Mouse (Mus musculus): ENCODE results near the gene 2010300C02Rik.
"Not testable (repeated sequence)": the region's sequence is repeated elsewhere in the genome, so short reads cannot be mapped to it uniquely, and the experiment has no call there.

The 2010300C02Rik gene

DNA sequence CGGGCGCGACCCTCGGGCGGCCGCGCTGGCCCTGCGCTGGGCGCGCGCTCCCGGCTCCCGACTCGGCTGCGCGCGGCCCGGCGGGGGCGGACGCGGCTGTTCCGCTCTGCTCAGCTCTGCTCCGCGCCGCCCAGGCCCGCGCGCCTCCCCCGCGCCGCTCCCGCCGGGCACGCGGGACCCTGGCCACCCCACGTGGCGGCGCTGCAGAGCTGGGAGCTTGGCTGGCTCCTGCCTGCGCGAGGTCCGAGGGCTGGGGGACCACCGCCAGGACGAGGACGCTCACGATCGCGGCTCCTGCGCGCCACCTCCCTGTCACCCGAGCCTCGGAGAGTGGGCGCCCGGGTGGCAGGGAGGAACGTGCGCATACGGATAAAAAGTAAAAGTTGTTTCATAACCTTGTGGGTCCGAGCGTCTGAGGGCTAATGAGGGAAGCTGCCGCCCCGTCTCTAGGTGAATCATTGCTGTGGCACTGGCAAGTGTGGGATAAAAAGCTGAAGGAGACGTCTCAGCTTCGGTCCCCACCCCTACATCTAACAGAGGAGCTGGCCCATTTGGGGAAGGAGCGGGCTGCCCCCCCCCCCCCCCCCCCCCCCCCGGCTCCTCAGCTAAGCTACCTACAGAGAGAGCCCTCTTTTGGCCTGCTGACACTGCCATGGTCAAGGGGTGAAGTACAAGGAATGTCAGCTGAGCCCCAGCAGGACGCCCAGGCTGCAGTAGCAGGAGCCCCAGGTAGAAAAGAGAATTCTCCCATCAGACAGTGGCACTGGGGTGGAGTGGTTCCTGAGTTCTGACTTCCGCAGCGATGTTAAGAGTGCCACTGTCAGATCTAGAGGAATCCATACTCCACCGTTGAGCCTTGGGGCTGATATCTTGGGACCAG, at the start of gene 2010300C02Rik:
Gene 2010300C02Rik (minus strand): TSS at position 325 of the 880 bp plus-strand sequence.
- peak; percentile 61 to 67 for DNase-seq (ENCODE audit: low spot score in 2 of 2)

DNA sequence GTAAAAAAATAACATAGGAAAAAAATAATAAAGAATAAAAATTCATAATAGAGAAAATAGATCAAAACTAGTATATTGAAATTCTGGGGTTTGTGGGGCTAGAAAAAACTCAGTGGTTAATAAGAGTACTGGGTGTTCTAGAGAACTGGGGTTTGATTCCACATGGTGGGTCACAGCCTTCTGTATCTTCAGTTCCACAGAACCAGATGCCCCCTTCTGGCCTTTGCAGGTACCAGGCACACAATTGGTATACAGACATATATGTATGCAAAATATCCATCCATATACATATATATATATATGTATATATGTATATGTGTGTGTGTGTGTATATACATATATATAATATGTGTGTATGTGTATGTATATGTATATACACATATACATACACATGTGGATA, 39.5 kb upstream of the 2010300C02Rik start:
- no peak for DNase-seq (ENCODE audit: low spot score in 2 of 2)

DNA sequence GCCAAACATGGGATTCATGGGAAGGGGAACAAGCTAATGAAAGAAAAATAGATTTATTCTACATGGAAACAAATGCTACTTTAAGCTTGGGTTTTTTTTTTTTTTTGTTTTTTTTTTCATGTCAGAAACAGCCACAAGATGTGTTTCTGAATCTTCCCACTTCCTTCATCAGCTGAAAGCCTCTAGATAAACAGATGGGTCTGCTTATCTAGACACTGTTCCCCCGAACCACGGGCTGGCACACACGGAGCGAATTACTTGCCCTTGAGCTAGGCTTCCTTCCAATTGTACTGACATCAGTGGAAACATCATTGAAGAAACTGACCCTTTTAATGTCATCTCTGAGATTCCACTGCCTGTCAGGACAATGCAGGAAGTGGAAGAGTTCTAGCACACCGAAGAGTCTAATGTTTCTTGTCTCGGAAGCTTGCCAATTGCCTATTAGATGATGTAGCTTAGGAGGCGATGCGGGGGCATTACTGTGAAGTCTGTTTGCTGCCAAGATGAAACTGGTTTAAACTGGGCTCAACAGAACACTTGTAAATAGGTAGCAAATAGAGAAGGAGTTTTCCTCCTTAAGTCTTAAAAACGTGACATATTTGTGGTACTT, 24.9 kb upstream of the 2010300C02Rik start:
- DNase-seq (ENCODE audit: low spot score in 2 of 2): no peak

DNA sequence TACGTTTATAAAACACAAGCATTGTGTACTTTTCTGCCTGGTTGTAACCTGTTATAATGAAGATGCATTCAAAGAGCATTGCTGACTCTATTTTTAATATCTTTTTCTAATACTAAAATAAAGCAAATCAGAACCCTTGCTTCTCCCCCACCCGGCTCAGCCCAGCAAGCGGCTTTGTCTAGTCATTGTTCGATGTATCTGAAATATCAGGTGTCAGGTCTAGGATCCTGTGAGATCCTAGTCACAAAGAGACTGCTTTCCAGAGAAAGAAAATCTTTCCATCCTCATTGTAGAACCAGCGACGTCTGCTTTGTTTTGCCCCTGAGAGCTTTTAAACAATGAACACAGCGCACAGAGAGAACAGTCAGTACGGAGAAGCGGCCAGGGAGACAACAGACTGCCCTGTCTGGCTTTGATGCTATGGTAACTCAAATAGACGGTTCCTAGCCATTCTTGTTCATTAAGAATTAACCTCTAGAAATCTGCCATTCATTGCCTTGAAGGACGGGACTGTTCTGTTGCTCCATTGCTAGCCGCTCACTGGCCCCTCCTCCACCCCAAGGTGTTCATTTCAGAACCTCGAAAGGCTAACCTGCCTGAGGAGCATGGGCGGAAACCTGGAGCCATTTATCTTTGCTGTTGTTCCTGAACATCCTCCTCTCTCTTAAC, 22.9 kb upstream of the 2010300C02Rik start:
- DNase-seq (ENCODE audit: low spot score in 2 of 2): no peak

DNA sequence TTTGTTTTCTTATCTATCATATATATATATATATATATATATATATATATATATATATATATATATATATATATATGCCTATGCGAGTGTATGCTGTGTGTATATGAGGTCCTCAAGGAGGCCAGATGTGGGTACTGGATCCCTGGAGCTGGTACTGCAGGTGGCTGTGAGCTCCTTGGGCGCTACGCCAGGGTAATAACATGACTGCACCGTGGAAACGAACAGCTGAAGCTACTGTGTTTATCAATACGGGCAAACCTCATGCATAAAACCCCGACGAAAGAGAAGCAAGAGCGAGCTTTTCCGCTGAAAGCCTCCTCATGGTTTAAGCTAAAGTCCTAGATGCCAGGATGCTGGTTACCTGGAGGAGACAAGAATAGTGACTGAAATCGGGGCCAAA, 22.2 kb upstream of the 2010300C02Rik start:
- no peak for DNase-seq (ENCODE audit: low spot score in 2 of 2)

DNA sequence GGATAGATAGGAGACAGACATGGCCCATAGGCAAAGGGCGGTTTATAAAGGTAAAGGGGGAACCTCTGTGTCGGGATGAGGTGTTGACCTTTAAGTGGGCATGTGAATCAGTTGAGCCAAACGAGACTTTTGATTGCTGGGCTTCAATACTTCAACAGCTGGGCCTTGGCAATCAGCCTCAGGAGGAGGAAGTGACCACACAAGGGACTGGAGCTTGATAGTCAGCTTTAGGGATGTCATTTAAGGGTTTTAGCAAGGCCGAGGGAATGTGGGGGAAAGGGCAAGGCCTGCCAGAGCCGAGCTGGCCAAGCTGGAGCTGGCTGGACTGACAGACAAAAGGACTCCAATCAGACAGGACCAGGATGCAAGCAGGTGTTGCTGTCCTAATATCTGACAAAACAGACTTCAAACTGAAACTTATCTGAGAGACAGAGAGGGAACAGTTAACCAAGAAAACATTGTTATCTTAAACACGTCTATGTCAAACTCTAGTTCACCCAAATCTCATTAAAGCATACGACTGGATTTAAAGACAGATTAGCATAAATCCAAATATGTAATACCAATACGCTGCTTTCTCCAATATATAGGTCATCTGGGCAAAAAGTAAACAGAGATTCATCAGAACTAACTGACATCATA, 20.4 kb upstream of the 2010300C02Rik start:
- no peak for DNase-seq (ENCODE audit: low spot score in 2 of 2)

DNA sequence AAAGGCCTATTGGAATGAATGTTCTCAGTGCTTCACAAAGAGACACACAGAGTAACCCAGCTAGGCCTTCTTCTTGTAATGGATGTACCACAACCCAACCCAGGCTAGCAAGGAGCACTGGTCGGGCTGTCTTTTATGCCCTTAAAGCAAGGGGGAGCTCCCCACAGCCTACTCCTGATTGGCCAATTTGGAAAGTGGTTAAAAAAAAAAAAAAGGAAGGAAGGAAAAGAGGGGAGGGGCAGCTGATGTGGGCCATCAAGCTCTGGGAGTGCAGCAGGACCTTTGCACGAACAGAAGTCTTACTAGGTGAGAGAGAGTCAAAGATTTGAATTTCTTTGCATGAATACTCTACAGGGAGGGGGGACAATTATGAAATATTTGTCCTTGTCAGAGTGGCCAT, 19.0 kb upstream of the 2010300C02Rik start:
- no peak for DNase-seq (ENCODE audit: low spot score in 2 of 2)

DNA sequence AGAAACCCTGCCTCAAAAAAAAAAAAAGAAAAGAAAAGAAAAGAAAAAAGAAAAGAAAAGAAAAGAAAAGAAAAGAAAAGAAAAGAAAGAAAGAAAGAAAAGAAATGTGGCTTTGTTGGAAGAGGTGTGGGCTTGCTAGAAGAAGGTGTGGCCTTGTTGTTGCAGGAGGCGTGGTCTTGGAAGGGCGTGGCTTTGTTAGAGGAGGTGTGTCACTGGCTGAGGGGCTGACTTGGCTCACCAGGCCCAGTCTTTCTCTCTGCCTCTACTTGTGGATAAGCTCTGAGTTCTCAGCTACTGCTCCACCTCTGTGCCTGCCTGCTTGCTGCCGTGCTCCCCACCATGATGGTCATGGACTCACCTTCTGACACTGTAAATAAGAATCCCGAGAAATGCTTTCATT, 17.2 kb upstream of the 2010300C02Rik start:
- no peak for DNase-seq (ENCODE audit: low spot score in 2 of 2)

DNA sequence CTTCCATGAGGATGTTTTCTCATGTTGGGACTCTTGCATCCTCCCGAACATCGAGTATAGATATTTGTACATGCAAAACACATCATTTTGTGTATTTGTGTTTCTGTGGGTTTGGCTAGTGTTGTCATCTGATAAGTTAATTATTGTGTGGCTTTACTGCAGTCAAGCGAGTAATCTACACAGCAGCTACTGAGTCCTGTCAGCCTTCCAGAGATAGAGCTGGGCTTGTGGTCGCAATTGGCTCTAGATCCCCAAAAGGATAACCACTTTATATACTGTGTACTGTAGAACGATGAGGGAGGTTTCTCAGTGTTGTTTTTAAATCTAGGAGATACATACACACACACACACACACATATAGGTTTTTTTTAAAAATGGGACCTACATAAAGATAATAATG, 16.0 kb upstream of the 2010300C02Rik start:
- DNase-seq (ENCODE audit: low spot score in 2 of 2): no peak

DNA sequence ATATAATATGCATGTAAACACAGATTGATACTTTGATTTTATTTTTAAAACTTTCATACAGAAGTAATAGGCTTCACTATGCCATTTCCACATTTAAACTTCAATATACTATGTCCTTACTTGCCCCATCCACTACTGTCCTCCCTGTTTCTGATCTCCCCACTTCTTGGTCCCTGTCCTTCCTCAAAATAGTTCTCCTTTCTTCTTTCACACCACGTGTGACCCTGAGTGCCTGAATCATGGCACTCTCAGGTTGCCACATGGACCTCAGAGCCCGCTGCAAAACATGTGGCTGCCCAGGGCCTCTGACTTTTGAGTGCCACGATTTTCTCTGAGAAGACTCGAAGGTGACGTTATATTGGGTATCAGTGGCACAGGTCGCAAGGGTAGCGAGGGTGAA, 15.0 kb upstream of the 2010300C02Rik start:
- no peak for DNase-seq (ENCODE audit: low spot score in 2 of 2)

DNA sequence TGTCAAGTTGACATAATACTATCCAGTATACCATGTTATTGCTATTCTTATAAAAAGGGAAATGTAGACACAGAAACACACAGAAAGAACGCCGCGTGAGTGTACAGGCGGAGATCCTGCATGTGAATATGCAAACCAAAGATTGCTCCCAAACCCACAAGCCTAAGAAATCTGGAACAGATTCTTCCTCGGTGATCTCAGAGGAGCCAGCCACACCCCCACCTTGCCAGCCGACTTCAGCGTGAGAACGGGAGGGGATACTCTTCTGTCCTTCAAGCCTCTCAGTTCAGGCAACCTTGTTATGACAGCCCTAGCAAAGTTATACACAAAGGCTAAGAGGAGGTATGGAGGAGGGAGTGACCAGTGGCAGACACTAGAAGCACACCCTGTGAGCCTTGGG, 9.5 kb upstream of the 2010300C02Rik start:
- DNase-seq (ENCODE audit: low spot score in 2 of 2): no peak

DNA sequence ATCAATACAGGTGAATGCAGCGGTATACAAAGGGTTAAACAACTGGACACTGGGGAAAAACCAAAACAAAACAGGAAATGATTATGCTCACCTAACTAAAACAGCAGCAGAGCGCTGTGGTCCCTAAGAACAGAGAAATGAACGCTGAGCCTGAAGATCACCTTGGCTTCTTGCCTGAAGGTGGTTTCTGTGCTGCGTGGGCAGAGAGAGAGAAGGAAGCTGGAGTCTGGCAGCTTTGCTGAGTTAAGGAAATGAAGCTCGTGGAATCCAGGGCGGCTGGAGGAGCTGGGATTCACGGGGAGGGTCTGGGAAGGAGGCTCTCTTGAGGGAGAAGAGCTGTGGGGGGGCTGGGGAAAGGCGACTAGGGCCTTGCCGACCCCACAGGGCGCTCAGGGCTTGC, 8.2 kb upstream of the 2010300C02Rik start:
- DNase-seq (ENCODE audit: low spot score in 2 of 2): peak in 1 of 2 experiments; percentile 67

DNA sequence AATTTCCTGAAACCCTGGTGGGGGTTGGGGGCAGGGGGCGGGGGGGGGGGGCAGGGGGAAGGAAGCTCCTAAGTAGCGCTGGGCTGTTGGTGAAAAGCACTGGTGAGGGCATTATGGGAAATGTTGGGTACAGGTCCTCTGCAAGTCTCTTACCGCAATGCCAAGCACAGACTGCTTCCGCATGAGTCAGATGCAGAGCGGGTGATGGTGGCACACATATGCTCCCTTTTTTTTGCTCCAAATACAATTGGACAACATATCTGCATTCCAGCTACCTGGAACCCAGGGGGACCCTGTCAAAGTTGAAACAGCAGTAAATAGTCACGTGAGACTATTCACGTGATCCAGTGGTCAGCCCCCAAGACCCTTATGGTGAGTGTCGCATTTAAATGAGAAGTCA, 7.3 kb upstream of the 2010300C02Rik start:
- no peak for DNase-seq (ENCODE audit: low spot score in 2 of 2)

DNA sequence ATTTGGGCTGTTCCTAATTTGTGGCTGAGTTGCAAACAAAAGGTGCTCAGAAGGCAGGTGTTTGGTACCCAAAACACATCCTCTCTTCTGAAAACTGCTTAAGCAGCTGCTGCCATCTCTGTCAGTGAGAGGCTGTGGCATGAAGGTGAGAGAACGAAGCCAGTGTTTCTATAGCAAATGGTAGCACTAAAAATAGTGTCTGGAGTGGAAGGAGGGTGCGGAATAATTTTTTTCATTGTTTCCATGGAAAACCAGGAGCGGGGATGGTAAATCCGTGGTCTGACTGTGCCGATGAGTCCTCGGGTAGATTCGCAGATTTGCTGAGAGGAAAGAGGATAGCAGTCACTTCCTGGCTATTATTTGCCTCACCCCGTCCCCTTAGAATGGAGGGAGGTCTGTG, 6.5 kb upstream of the 2010300C02Rik start:
- peak in 1 of 2 experiments; percentile 62 for DNase-seq (ENCODE audit: low spot score in 2 of 2)

DNA sequence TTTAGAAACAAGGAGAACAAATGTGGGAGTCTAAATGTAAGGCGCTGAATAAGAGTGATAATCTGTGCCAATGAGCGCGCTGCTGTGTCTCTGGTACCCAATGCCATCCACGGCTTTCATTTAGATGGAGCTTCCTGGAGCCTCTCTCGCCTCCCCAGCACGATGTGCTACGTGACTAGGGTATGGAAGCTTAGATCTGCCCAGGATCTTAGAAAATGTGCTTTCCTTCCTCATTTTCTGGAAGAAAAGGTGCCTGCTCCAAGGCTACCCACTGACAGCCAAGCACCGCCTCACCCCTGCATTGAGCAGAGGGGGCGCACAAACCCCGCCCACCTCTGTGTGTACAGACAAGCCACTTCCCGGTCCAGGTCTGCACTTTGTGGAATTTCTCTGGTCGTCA, 6.0 kb upstream of the 2010300C02Rik start:
- peak; percentile 85 to 92 for DNase-seq (ENCODE audit: low spot score in 2 of 2)

DNA sequence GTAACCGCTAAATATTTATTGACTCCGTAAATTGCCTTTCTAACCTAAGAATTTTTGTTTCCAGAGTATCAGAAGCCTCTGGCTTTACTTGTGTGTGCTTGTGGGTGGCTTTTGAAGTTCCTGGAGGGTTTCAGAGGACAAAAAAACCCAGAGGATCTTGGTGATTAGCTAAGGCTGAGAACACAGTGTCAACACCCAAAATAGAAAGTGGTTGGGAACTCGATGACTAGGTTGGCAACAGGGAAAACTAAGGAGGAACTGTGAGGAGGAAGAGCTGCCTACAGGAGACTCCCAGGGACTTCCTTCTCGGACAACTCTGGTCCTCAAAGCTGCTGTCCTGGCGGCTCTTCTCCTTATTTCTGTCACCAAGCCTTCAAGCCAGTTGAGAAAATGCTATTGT, 1.2 kb upstream of the 2010300C02Rik start:
- DNase-seq (ENCODE audit: low spot score in 2 of 2): no peak

DNA sequence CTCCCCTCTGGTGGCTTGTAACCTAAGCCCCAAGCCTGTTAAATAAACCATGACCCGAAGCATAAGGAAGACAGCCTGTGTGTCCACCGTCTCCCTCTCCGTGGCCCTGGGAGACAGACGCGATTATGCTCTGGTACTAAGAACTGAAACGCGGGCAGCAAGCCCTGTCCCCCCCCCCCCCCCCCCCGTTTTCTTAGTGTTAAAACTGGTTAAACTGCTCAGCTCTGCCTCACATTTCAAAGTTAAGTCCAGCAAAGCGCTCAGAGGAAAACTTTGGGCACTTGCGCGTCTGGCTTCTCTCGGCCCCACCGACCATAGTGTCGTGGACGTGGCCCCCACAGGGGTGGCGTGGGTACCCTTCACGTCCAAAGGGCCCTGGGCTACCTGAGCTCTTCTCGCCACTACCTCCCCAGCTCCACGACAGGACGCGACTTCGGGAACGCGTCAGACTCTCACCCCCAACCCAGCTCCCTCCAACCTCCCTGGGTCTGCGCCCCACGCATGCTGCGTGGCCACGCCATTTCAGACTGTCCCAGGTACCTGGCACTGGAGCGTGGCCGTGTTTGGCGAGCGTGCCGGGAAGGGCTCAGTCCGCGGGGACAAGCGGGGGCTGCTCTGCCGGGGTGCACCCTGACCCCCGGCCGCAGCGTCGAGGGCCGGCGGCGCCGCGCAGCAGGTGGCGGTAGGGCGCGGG, 708 bp downstream of the 2010300C02Rik start:
- DNase-seq (ENCODE audit: low spot score in 2 of 2): no peak

DNA sequence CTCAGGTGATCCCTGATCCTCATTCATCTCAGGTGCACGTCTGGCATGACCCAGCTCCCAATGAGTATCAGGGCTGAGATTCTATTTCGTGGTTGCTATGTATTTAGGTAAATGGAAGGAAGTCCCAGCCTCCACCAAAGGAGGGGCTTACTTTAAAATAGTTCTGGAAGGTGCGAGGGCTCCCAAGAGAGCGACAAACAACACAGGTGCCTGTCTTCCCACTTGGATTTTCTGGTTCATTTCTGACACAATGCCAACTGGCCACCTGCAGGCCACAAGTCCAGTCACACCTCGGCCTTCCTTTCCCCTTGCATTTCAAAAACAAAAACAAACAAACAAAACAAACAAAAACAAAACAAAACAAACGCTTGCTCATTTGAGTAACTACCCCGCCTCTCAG, 1.4 kb downstream of the 2010300C02Rik start:
- no peak for DNase-seq (ENCODE audit: low spot score in 2 of 2)

DNA sequence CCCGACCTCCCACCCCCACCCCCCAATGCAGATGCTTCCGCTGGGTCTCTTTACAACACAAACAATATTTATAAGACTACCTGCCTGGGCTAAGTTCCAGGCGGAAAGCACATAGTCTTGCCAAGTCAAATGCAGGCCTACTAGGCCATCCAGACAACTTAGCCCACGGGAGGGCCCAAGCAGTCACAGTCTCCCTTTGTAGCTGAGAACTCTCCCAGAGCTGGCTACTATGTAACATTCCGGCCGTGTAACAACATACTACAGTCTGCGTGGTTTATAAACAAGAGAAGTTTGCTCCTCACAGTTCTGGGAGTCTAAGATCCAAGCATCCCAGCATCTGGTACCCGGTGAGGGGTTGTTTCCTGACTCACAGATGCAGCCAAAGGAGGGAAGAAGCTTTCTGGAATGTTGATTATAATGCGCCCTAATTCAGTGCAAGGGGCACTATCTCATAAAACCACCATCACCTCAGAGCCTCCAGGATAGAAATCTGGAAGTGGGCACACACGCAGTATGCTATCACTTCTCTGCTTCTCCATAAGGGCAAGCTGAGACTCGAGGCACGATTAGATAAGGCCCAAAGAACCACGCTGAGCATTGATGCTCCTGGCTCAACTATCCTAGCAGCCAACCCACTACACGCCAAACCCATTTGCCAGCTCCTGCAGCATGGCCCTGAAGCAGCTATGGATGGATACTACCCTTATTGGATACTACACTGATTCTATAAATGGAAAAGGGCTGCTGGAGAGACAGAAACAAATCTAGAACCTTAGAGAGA, 2.3 kb downstream of the 2010300C02Rik start:
- no peak for DNase-seq (ENCODE audit: low spot score in 2 of 2)

DNA sequence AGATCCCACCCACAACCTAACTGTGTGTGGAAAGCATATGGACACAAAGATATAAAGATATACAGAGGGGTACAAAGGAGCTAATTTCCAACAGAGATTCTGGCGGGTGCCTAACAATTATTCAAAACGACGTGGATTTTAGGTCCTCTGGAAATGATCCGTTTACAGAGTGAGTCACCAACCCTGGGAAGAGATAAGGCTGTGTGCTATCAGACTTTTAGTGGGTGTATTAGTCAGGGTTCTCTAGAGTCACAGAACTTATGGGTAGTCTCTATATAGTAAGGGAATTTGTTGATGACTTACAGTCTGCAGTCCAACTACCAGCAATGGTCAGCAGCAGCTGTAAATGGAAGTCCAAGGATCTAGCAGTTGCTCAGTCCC, 7.5 kb downstream of the 2010300C02Rik start:
- DNase-seq (ENCODE audit: low spot score in 2 of 2): not testable (repeated sequence)
